In the genomic region with DNA sequence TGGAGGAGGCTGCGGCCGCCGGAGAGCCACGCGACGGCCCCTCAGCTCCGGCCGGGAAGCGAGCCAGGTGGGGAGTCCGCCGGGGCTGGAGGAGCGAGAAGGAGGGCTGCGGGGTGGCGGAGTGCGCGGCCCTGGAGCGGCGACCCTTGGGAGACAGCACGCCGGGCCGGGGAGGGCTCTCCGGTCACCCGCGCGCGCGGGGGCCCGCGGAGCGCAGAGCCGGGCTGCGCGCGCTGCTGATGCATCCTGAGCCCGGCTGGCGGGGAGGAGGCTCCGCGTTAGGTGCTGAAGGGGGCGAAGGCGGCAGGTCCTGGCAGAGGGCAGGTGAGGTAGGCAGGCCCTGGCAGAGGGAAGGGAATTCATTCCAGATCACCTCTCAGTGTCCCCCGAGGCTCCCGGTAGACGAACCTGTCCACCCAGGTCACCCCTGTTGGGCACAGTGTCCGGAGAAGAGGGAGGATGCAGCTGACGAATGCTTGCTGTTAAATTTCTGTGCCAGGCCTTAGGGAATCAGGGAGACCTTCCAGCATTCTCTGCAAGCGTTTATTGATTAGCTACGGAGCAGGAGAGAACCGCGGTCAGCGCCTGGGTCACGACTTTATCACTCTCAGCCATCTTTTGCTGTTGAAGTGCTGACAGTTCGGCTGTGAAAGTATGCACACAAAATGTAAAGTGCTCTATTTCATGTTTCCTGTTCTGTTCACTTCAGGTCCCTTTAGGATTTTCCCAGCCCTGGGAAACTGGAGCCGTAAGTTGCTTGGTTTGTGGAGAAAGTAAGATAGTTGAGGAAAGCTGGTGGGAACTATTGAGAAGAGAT, we compare ENCODE assay signal across 8 mouse cellular contexts. TPM values are rescaled to one million over a fixed set of nuclear protein-coding genes. Genes with fewer than 3 reads are reported as not detected.
DNase-seq lines count a peak whose midpoint lies in the region; ATAC-seq and TF ChIP-seq lines count a peak whose summit lies in the region.

No protein-coding gene starts in this region.

- under 1% methylated on average over 53 of the region's 53 CpGs for whole genome bisulfite sequencing in forebrain, embryonic 15.5 days
- WGBS in intestine, embryonic 16.5 days, result 1% methylated on average over 51 of the region's 53 CpGs
- WGBS in limb, embryonic 14.5 days, result 1% methylated on average over 35 of the region's 53 CpGs
- under 1% methylated on average over 49 of the region's 53 CpGs for WGBS in midbrain, embryonic 13.5 days
- WGBS in stomach, embryonic 15.5 days, result under 1% methylated on average over 53 of the region's 53 CpGs

- peak overlapping the region; percentile 64 for H3K4me2 ChIP-seq in forebrain, embryonic 15.5 days (replicated peaks)
- H3K4me2 ChIP-seq in intestine, embryonic 16.5 days (ENCODE audit: low read depth, low read length), result peak overlapping the region; percentile 90
- H3K4me2 ChIP-seq in limb, embryonic 14.5 days (replicated peaks; ENCODE audit: low read depth, low read length, severe bottlenecking), result peak overlapping the region; percentile 75
- peak overlapping the region; percentile 76 for H3K4me2 ChIP-seq in midbrain, embryonic 13.5 days (replicated peaks)
- H3K4me2 ChIP-seq in stomach, embryonic 15.5 days, result peak overlapping the region; percentile 85

- ATAC-seq in forebrain, embryonic 15.5 days (replicated peaks), result peak; percentile 83
- peak; percentile 75 for ATAC-seq in intestine, embryonic 16.5 days
- peak; percentile 72 for ATAC-seq in limb, embryonic 14.5 days (ENCODE audit: low FRiP score, low read depth)
- ATAC-seq in midbrain, embryonic 13.5 days, result peak; percentile 84
- peak; percentile 78 for ATAC-seq in stomach, embryonic 15.5 days (ENCODE audit: insufficient read depth, low FRiP score, low read depth)

- H3K9ac ChIP-seq in forebrain, embryonic 15.5 days (replicated peaks), result peak overlapping the region; percentile 97
- H3K9ac ChIP-seq in intestine, embryonic 16.5 days (ENCODE audit: low read depth, low read length), result peak overlapping the region; percentile 88
- peak overlapping the region; percentile 93 for H3K9ac ChIP-seq in limb, embryonic 14.5 days (ENCODE audit: low read depth, low read length, severe bottlenecking)
- peak overlapping the region; percentile 90 for H3K9ac ChIP-seq in midbrain, embryonic 13.5 days (replicated peaks)
- peak overlapping the region; percentile 91 for H3K9ac ChIP-seq in stomach, embryonic 15.5 days

- no peaks in the 10 kb centered on the region for H3K9me3 ChIP-seq in forebrain, embryonic 15.5 days
- no peaks in the 10 kb centered on the region for H3K9me3 ChIP-seq in intestine, embryonic 16.5 days (ENCODE audit: control insufficient read depth, low read length)
- H3K9me3 ChIP-seq in limb, embryonic 14.5 days (ENCODE audit: control insufficient read depth, low read length), result no peaks in the 10 kb centered on the region
- no peaks in the 10 kb centered on the region for H3K9me3 ChIP-seq in midbrain, embryonic 13.5 days
- no peaks in the 10 kb centered on the region for H3K9me3 ChIP-seq in stomach, embryonic 15.5 days

- no peak for TF ChIP-seq POLR2A in limb, embryonic 14.5 days (IDR thresholded peaks at IDR 0.05; ENCODE audit: borderline replicate concordance, extremely low read depth, insufficient read depth, insufficient read length)

- H3K4me1 ChIP-seq in forebrain, embryonic 15.5 days, result peaks cover 21% of the 10 kb centered on the region
- H3K4me1 ChIP-seq in intestine, embryonic 16.5 days (ENCODE audit: control insufficient read depth, insufficient read depth, low read length), result peaks cover 17% of the 10 kb centered on the region
- H3K4me1 ChIP-seq in limb, embryonic 14.5 days (ENCODE audit: control insufficient read depth, insufficient read depth, low read length), result peaks cover 9% of the 10 kb centered on the region
- peaks cover 19% of the 10 kb centered on the region for H3K4me1 ChIP-seq in midbrain, embryonic 13.5 days (replicated peaks)
- peaks cover 11% of the 10 kb centered on the region for H3K4me1 ChIP-seq in stomach, embryonic 15.5 days

- no peaks in the 10 kb centered on the region for H3K27me3 ChIP-seq in forebrain, embryonic 15.5 days
- no peaks in the 10 kb centered on the region for H3K27me3 ChIP-seq in intestine, embryonic 16.5 days (replicated peaks; ENCODE audit: control insufficient read depth, insufficient read depth, low read length)
- H3K27me3 ChIP-seq in limb, embryonic 14.5 days (ENCODE audit: control insufficient read depth, insufficient read depth, low read length), result no peaks in the 10 kb centered on the region
- H3K27me3 ChIP-seq in midbrain, embryonic 13.5 days, result no peaks in the 10 kb centered on the region
- no peaks in the 10 kb centered on the region for H3K27me3 ChIP-seq in stomach, embryonic 15.5 days (replicated peaks)

- no peaks in the 10 kb centered on the region for H3K36me3 ChIP-seq in forebrain, embryonic 15.5 days
- no peaks in the 10 kb centered on the region for H3K36me3 ChIP-seq in intestine, embryonic 16.5 days (ENCODE audit: control insufficient read depth, insufficient read depth, low read length)
- no peaks in the 10 kb centered on the region for H3K36me3 ChIP-seq in limb, embryonic 14.5 days (ENCODE audit: control insufficient read depth, insufficient read depth, low read length)
- no peaks in the 10 kb centered on the region for H3K36me3 ChIP-seq in midbrain, embryonic 13.5 days
- H3K36me3 ChIP-seq in stomach, embryonic 15.5 days, result no peaks in the 10 kb centered on the region

- H3K4me3 ChIP-seq in forebrain, embryonic 15.5 days, result peak overlapping the region; percentile 99
- peak overlapping the region; percentile 94 for H3K4me3 ChIP-seq in intestine, embryonic 16.5 days (ENCODE audit: low read length)
- H3K4me3 ChIP-seq in limb, embryonic 14.5 days (replicated peaks; ENCODE audit: low read length), result peak overlapping the region; percentile 91
- H3K4me3 ChIP-seq in midbrain, embryonic 13.5 days (replicated peaks), result peak overlapping the region; percentile 82
- H3K4me3 ChIP-seq in stomach, embryonic 15.5 days (replicated peaks), result peak overlapping the region; percentile 93

- H3K27ac ChIP-seq in forebrain, embryonic 15.5 days (replicated peaks), result peak overlapping the region; percentile 91
- peak overlapping the region; percentile 83 for H3K27ac ChIP-seq in intestine, embryonic 16.5 days (ENCODE audit: low read length)
- peak overlapping the region; percentile 88 for H3K27ac ChIP-seq in limb, embryonic 14.5 days (replicated peaks; ENCODE audit: low read depth, low read length)
- peak overlapping the region; percentile 87 for H3K27ac ChIP-seq in midbrain, embryonic 13.5 days
- H3K27ac ChIP-seq in stomach, embryonic 15.5 days, result peak overlapping the region; percentile 94

- peak; percentile 55 for DNase-seq in layer of hippocampus, adult 11-12 months (ENCODE audit: low spot score)
- DNase-seq in layer of hippocampus, adult 9-10 months (ENCODE audit: low spot score), result no peak
- DNase-seq in cerebellum, adult 11-12 months, result peak; percentile 85
- DNase-seq in limb, embryonic 14.5 days (ENCODE audit: low spot score), result peak; percentile 54

RNA-seq across cellular contexts. Expression of a gene that starts 0.6 kb away (rescaled TPM):
- 31.5 and 33.8 TPM in 2 replicates for polyA plus RNA-seq in forebrain, embryonic 15.5 days (2015; fragmentation: Nextera tagmentation; extraction: Ambion mirVana)
- polyA plus RNA-seq in intestine, embryonic 16.5 days (2015; fragmentation: Nextera tagmentation; extraction: Ambion mirVana), result 17.1 and 17.3 TPM in 2 replicates
- 46.5 and 55.7 TPM in 2 replicates for polyA plus RNA-seq in limb, embryonic 14.5 days (2012; rRNA removed)
- 32.3 and 45.6 TPM in 2 replicates for polyA plus RNA-seq in limb, embryonic 14.5 days (2014; fragmentation: Nextera tagmentation; extraction: Ambion mirVana)
- polyA plus RNA-seq in midbrain, embryonic 13.5 days (2015; fragmentation: Nextera tagmentation; extraction: Ambion mirVana), result 28.9 and 34.6 TPM in 2 replicates
- polyA plus RNA-seq in stomach, embryonic 15.5 days (2015; fragmentation: Nextera tagmentation; extraction: Ambion mirVana), result 38.3 and 42.1 TPM in 2 replicates
